Mouse (Mus musculus) bone marrow, adult 2 months (tissue): ENCODE data around the gene Nudt9.

Experiments used
- CTCF ChIP-seq: fragments of 200-500 bp; IDR thresholded peaks from 2 replicates; pipeline ENCODE4 v1.5.1; 2011; ENCODE audit warnings: low read length, control low read depth; ENCODE audit not compliant: control insufficient read depth, insufficient read depth
- POLR2A ChIP-seq: fragments of 200-500 bp; IDR thresholded peaks from 2 replicates; pipeline ENCODE4 v1.6.1; 2011; ENCODE audit warnings: low read depth, mild to moderate bottlenecking, control low read depth, low read length, borderline replicate concordance; ENCODE audit not compliant: control insufficient read depth

DNA sequence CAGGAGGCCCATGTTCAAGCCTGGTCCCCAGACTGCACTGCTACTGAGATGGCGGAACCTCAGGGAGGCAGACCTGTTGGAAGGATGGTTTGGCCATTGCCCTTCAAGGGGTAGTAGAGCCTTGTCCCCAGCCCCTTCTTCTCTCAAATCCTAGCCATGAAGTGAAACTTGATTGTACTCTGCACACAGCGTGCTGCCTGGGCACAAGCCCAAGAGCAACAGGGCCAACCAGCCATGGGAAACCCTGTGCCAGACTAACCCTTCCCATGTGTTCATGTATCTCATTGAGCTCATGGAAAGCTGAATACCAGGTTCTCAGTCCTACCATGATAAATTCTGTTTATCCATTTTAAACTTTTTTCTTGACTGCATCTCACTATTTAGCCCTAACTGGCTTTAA, 3.2 kb upstream of the Nudt9 start:
- TF ChIP-seq POLR2A (no peak), CTCF (no peak)
